Mouse (Mus musculus) forebrain, embryonic 13.5 days (tissue): Measurements from ENCODE around the gene Setd6. TPM values are rescaled to one million over a fixed set of nuclear protein-coding genes. Genes with fewer than 3 reads are reported as not detected.

Experiments used
- ATAC-seq: fragments of 200-750 bp; cut with Nextera tagmentation; 2 replicates; pipeline ENCODE4 v1.8.0; 2017
- H3K27ac ChIP-seq: fragments of 300-500 bp; sonication (generic); 2 replicates; pipeline ENCODE4 v1.5.1; 2015; ENCODE audit warnings: inconsistent platforms, mild to moderate bottlenecking, moderate library complexity
- H3K27me3 ChIP-seq: fragments of 300-500 bp; sonication (generic); 2 replicates; pipeline ENCODE4 v1.6.1; 2015; ENCODE audit warnings: mild to moderate bottlenecking, inconsistent platforms
- H3K36me3 ChIP-seq: fragments of 300-500 bp; sonication (generic); 2 replicates; pipeline ENCODE4 v1.6.1; 2015; ENCODE audit warnings: mild to moderate bottlenecking, inconsistent platforms; ENCODE audit not compliant: poor library complexity, severe bottlenecking
- H3K4me1 ChIP-seq: fragments of 300-500 bp; sonication (generic); 2 replicates; pipeline ENCODE4 v1.6.1; 2015; ENCODE audit warnings: inconsistent platforms
- H3K4me2 ChIP-seq: fragments of 300-500 bp; sonication (generic); 2 replicates; pipeline ENCODE4 v1.6.1; 2015; ENCODE audit warnings: inconsistent platforms, mild to moderate bottlenecking, moderate library complexity
- H3K4me3 ChIP-seq: fragments of 300-500 bp; sonication (generic); 2 replicates; pipeline ENCODE4 v1.5.1; 2015; ENCODE audit warnings: mild to moderate bottlenecking, inconsistent platforms
- H3K9ac ChIP-seq: fragments of 300-500 bp; sonication (generic); 2 replicates; pipeline ENCODE4 v1.6.1; 2015; ENCODE audit warnings: mild to moderate bottlenecking, inconsistent platforms
- H3K9me3 ChIP-seq: fragments of 300-500 bp; sonication (generic); replicated peaks from 2 replicates; pipeline ENCODE4 v1.6.1; 2016; ENCODE audit warnings: inconsistent platforms
- WGBS: fragments of 180-500 bp; shearing (Covaris S2); methylation state at CpG from one replicate; pipeline ENCODE4 v1.1.7; 2015; 5-methylcytosine and 5-hydroxymethylcytosine counted together
- polyA plus RNA-seq: library from polyadenylated mRNA; unstranded; fragments of >200 nt; fragmentation: Nextera tagmentation; extraction: Ambion mirVana; gene quantifications from 2 replicates; pipeline ENCODE4 v1.2.1, GENCODE M21; 2015

The Setd6 gene
- 22.3 and 30.5 TPM in 2 replicates for polyA plus RNA-seq

- no peaks in the 10 kb centered on the region for H3K9me3 ChIP-seq
- peak within 1 kb of the TSS; percentile 93 for H3K4me2 ChIP-seq
- peaks cover 16% of the 10 kb centered on the region for H3K4me1 ChIP-seq
- peak within 1 kb of the TSS; percentile 89 for H3K9ac ChIP-seq
- peak; percentile 94 for ATAC-seq
- WGBS, result under 1% methylated on average over 63 of the region's 79 CpGs
- H3K27ac ChIP-seq, result peak within 1 kb of the TSS; percentile 65
- H3K27me3 ChIP-seq, result no peaks in the 10 kb centered on the region
- peak within 1 kb of the TSS; percentile 88 for H3K4me3 ChIP-seq
- peaks cover 54% of the 10 kb centered on the region for H3K36me3 ChIP-seq
Observed at GRCm38 (mm10) chr8:95715676-95716531, at the start of gene Setd6. Gene Setd6 (plus strand): TSS chr8:95715881.

GRCm38 (mm10) chr8:95668163-95668958 lies 47.3 kb upstream of the Setd6 start:
- peaks cover 8% of the 10 kb centered on the region for H3K27me3 ChIP-seq
- no peak overlapping the region for H3K4me3 ChIP-seq
- no peak overlapping the region for H3K27ac ChIP-seq
- H3K4me2 ChIP-seq, result no peak overlapping the region
- H3K4me1 ChIP-seq, result no peaks in the 10 kb centered on the region
- ATAC-seq, result no peak
- H3K9ac ChIP-seq, result no peak overlapping the region
- H3K9me3 ChIP-seq, result 0 out of 2 replicates have a peak, but pooled peaks cover 5% of the 10 kb centered on the region
- WGBS, result 53% methylated on average over 8 of the region's 8 CpGs
- no peaks in the 10 kb centered on the region for H3K36me3 ChIP-seq

GRCm38 (mm10) chr8:95669967-95670366 lies 45.7 kb upstream of the Setd6 start:
- H3K27me3 ChIP-seq, result peaks cover 17% of the 10 kb centered on the region
- H3K9ac ChIP-seq, result no peak overlapping the region
- ATAC-seq, result no peak
- no peaks in the 10 kb centered on the region for H3K36me3 ChIP-seq
- H3K4me2 ChIP-seq, result no peak overlapping the region
- no peak overlapping the region for H3K4me3 ChIP-seq
- H3K4me1 ChIP-seq, result peaks cover 7% of the 10 kb centered on the region
- no peak overlapping the region for H3K27ac ChIP-seq
- 0 out of 2 replicates have a peak, but pooled peaks cover 5% of the 10 kb centered on the region for H3K9me3 ChIP-seq
- 82% methylated on average over 2 of the region's 2 CpGs for WGBS

- Histone ChIP-seq H3K4me1 (peaks cover 10% of the 10 kb centered on the region), H3K9me3 (no peaks in the 10 kb centered on the region), H3K4me2 (no peak overlapping the region), H3K36me3 (no peaks in the 10 kb centered on the region), H3K9ac (no peak overlapping the region), H3K4me3 (no peak overlapping the region), H3K27ac (no peak overlapping the region), H3K27me3 (peaks cover 34% of the 10 kb centered on the region)
- 87% methylated on average over 6 of the region's 6 CpGs for WGBS
- no peak for ATAC-seq
Observed at GRCm38 (mm10) chr8:95671861-95672260, 43.8 kb upstream of the Setd6 start.

GRCm38 (mm10) chr8:95672811-95673210 lies 42.9 kb upstream of the Setd6 start:
- Histone ChIP-seq H3K4me3 (no peak overlapping the region), H3K9me3 (no peaks in the 10 kb centered on the region), H3K9ac (no peak overlapping the region), H3K27ac (no peak overlapping the region), H3K4me2 (no peak overlapping the region), H3K36me3 (no peaks in the 10 kb centered on the region), H3K4me1 (peaks cover 15% of the 10 kb centered on the region), H3K27me3 (peaks cover 43% of the 10 kb centered on the region)
- WGBS, result 84% methylated on average over 5 of the region's 5 CpGs
- no peak for ATAC-seq

GRCm38 (mm10) chr8:95676631-95677030 lies 39.0 kb upstream of the Setd6 start, which contains the start of gene Ndrg4:
Gene Ndrg4 (plus strand): TSS chr8:95676980.
- ATAC-seq, result no peak
- Histone ChIP-seq H3K4me3 (peak within 1 kb of the TSS; percentile 62), H3K27me3 (peaks cover 80% of the 10 kb centered on the region), H3K4me2 (peak within 1 kb of the TSS; percentile 86), H3K4me1 (peaks cover 15% of the 10 kb centered on the region), H3K27ac (no peak within 1 kb of the TSS), H3K9ac (peak within 1 kb of the TSS; percentile 72), H3K36me3 (no peaks in the 10 kb centered on the region), H3K9me3 (no peaks in the 10 kb centered on the region)
- WGBS, result 54% methylated on average over 9 of the region's 9 CpGs

GRCm38 (mm10) chr8:95677591-95678023 lies 38.1 kb upstream of the Setd6 start:
- H3K27ac ChIP-seq, result no peak overlapping the region
- ATAC-seq, result peak; percentile 73
- WGBS, result 1% methylated on average over 18 of the region's 48 CpGs
- peak overlapping the region; percentile 72 for H3K9ac ChIP-seq
- no peaks in the 10 kb centered on the region for H3K9me3 ChIP-seq
- H3K27me3 ChIP-seq, result peaks cover 75% of the 10 kb centered on the region
- no peaks in the 10 kb centered on the region for H3K36me3 ChIP-seq
- H3K4me1 ChIP-seq, result peaks cover 15% of the 10 kb centered on the region
- H3K4me3 ChIP-seq, result peak overlapping the region; percentile 62
- H3K4me2 ChIP-seq, result peak overlapping the region; percentile 86

- H3K4me2 ChIP-seq, result peak overlapping the region; percentile 86
- no peaks in the 10 kb centered on the region for H3K36me3 ChIP-seq
- under 1% methylated on average over 49 of the region's 70 CpGs for WGBS
- no peaks in the 10 kb centered on the region for H3K9me3 ChIP-seq
- H3K4me1 ChIP-seq, result peaks cover 15% of the 10 kb centered on the region
- peaks cover 74% of the 10 kb centered on the region for H3K27me3 ChIP-seq
- peak overlapping the region; percentile 72 for H3K9ac ChIP-seq
- peak; percentile 78 for ATAC-seq
- H3K27ac ChIP-seq, result no peak overlapping the region
- H3K4me3 ChIP-seq, result peak overlapping the region; percentile 62
Observed at GRCm38 (mm10) chr8:95678024-95678611, 37.6 kb upstream of the Setd6 start.

GRCm38 (mm10) chr8:95688073-95688672 lies 27.5 kb upstream of the Setd6 start:
- ATAC-seq, result peak; percentile 50; the same call in 1 of the 2 replicates
- 51% methylated on average over 10 of the region's 10 CpGs for WGBS
- Histone ChIP-seq H3K4me3 (no peak overlapping the region), H3K4me1 (0 out of 2 replicates have a peak, but pooled peaks cover 3% of the 10 kb centered on the region), H3K36me3 (no peaks in the 10 kb centered on the region), H3K9ac (no peak overlapping the region), H3K9me3 (no peaks in the 10 kb centered on the region), H3K27ac (no peak overlapping the region), H3K27me3 (peaks cover 6% of the 10 kb centered on the region; the same call in 1 of the 2 replicates), H3K4me2 (no peak overlapping the region)

- Histone ChIP-seq H3K4me1 (peaks cover 16% of the 10 kb centered on the region), H3K9me3 (no peaks in the 10 kb centered on the region), H3K4me2 (no peak overlapping the region), H3K27me3 (peaks cover 20% of the 10 kb centered on the region), H3K9ac (no peak overlapping the region), H3K27ac (no peak overlapping the region), H3K36me3 (no peaks in the 10 kb centered on the region), H3K4me3 (no peak overlapping the region)
- ATAC-seq, result no peak
- 87% methylated on average over 13 of the region's 13 CpGs for WGBS
Observed at GRCm38 (mm10) chr8:95690929-95691541, 24.6 kb upstream of the Setd6 start.

- peaks cover 16% of the 10 kb centered on the region for H3K4me1 ChIP-seq
- ATAC-seq, result peak; percentile 22; the same call in 1 of the 2 replicates
- no peaks in the 10 kb centered on the region for H3K9me3 ChIP-seq
- 4% methylated on average over 6 of the region's 6 CpGs for WGBS
- H3K4me2 ChIP-seq, result peak overlapping the region; percentile 7; the same call in 1 of the 2 replicates
- H3K9ac ChIP-seq, result peak overlapping the region; percentile 14
- H3K27ac ChIP-seq, result peak overlapping the region; percentile 57
- no peak overlapping the region for H3K4me3 ChIP-seq
- peaks cover 23% of the 10 kb centered on the region for H3K27me3 ChIP-seq
- H3K36me3 ChIP-seq, result no peaks in the 10 kb centered on the region
Observed at GRCm38 (mm10) chr8:95694631-95695030, 21.1 kb upstream of the Setd6 start.
